Mouse (Mus musculus) bone marrow macrophage, adult 2 months (primary cell): ENCODE measurements around the gene Car5b. TPM values are rescaled to one million over a fixed set of nuclear protein-coding genes. Genes with fewer than 3 reads are reported as not detected.

Experiments
- H3K27ac ChIP-seq: 2 replicates; pipeline ENCODE4 v1.5.1; 2012; ENCODE audit warnings: low read depth, low read length; ENCODE audit not compliant: insufficient read depth
- H3K4me1 ChIP-seq: 2 replicates; pipeline ENCODE4 v1.6.1; 2012; ENCODE audit warnings: low read length; ENCODE audit not compliant: control insufficient read depth, insufficient read depth
- H3K4me3 ChIP-seq: 2 replicates; pipeline ENCODE4 v1.5.1; 2012; ENCODE audit warnings: mild to moderate bottlenecking, low read length, moderate library complexity; ENCODE audit not compliant: insufficient read depth
- CTCF ChIP-seq: IDR thresholded peaks from 2 replicates; pipeline ENCODE4 v1.5.1; 2012; ENCODE audit warnings: low read depth, mild to moderate bottlenecking, low read length, moderate library complexity
- POLR2A ChIP-seq: IDR thresholded peaks from 2 replicates; pipeline ENCODE4 v1.6.1; 2012; ENCODE audit warnings: mild to moderate bottlenecking, low read depth, low read length, borderline replicate concordance
- polyA plus RNA-seq: library from polyadenylated mRNA; stranded (reverse); fragments of >200 nt; gene quantifications from 2 replicates; pipeline ENCODE4 v1.2.4, GENCODE M21; 2012; ENCODE audit not compliant: missing spikeins, insufficient read depth, insufficient read length

Gene Car5b
- polyA plus RNA-seq, 1 experiment = 5.1 TPM

- TF ChIP-seq CTCF (no peak), POLR2A (no peak)
Measured at GRCm38 (mm10) chrX:163981500-163981899, 46.3 kb downstream of the Car5b start.

GRCm38 (mm10) chrX:163981092-163981491, 46.7 kb downstream of the Car5b start:
- H3K4me1 ChIP-seq = 0 out of 2 replicates have a peak, but pooled peaks cover 2% of the 10 kb centered on the region
- no peak overlapping the region for H3K4me3 ChIP-seq
- TF ChIP-seq CTCF (no peak), POLR2A (no peak)
- H3K27ac ChIP-seq = no peak overlapping the region

More at GRCm38 (mm10) chrX:163981500-163981899, 46.3 kb downstream of the Car5b start:
- Histone ChIP-seq H3K27ac (no peak overlapping the region), H3K4me1 (0 out of 2 replicates have a peak, but pooled peaks cover 2% of the 10 kb centered on the region), H3K4me3 (no peak overlapping the region)

GRCm38 (mm10) chrX:163958467-163958875, 69.3 kb downstream of the Car5b start, which contains the start of gene Zrsr2:
Zrsr2 (minus strand) TSS chrX:163958661.
- Histone ChIP-seq H3K4me3 (peak within 1 kb of the TSS; percentile 94), H3K27ac (peak within 1 kb of the TSS; percentile 99), H3K4me1 (peaks cover 6% of the 10 kb centered on the region; the same call in 1 of the 2 replicates)
- TF ChIP-seq CTCF (no peak), POLR2A (no peak)

DNA sequence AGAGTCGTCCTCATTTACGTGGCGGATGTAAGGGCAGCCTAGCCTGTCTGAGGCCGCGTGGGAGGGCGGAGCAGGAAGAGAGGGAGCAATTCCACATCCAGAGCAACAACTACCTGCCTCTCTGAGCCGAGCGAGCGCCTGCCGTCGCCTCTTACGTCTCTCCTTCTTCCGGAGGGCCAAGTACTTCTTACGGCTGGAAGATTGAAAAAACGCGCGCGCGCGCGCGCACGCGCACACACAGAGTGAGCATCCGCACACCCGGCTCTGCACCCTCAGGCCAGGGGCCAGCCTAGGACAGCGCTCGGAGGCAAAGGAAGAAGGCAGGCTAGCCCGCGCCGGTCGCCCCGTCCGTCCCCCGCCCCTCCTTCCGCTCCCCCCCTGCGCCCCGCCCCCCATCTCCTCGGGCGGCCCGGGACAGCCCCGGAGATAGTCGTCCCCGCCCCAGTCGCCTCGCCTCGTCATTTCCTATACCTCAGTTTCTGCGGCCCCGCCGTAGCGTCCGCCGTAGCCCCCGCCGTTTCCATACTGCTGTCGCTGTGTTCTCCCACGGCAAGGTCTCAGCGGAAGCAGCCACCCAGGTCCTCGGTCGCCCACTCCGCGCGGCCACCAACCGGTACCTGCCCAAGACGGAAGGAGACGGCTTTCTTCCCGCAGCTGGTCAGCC, 69.9 kb downstream of the Car5b start:
- Histone ChIP-seq H3K27ac (peak overlapping the region; percentile 99), H3K4me3 (peak overlapping the region; percentile 94), H3K4me1 (peaks cover 6% of the 10 kb centered on the region; the same call in 1 of the 2 replicates)
- TF ChIP-seq CTCF = no peak
- no peak for TF ChIP-seq POLR2A

DNA sequence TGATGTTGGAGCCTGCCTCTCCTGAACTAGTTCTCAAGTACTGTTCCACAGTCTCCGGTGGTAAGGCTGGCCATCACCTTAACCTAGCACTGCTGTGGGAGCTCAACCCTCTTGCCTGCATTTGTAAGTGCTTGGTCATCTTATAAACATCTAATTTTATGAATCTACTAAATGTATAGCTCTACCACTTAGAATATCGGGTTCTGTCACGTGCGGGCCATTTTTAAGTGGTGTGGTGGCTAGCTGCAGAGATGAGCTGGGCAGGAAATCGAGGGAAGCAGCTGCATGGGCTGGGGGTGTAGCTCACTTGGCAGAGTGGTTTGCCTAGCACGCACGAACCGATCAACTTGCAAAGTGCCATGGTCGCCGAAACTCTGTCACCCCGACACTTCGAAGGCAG, 70.4 kb downstream of the Car5b start:
- peak overlapping the region; percentile 73 for H3K27ac ChIP-seq
- TF ChIP-seq CTCF (no peak), POLR2A (no peak)
- H3K4me1 ChIP-seq = peaks cover 6% of the 10 kb centered on the region; the same call in 1 of the 2 replicates
- H3K4me3 ChIP-seq = peak overlapping the region; percentile 94

DNA sequence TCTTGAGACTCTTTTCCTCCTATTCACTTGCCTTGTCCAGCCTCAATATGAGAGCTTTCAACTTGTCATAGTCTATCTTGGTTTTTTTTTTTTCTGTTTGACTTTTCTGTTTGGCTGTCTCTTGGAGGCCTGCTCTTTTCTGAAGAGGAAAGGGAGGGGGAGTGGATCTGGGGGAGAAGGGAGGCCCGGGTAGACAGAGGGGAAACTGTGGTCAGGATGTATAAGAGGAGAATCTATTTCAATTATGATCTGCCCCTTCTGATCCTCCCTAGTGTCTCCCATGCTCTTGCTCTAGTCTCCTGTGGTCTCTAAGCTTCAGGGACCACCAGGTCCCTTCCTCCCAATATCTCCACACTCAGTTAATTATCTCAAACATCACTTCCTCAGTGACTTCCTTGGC, 76.2 kb downstream of the Car5b start:
- Histone ChIP-seq H3K4me3 (no peak overlapping the region), H3K27ac (no peak overlapping the region), H3K4me1 (peaks cover 4% of the 10 kb centered on the region; the same call in 1 of the 2 replicates)
- no peak for TF ChIP-seq POLR2A
- no peak for TF ChIP-seq CTCF

DNA sequence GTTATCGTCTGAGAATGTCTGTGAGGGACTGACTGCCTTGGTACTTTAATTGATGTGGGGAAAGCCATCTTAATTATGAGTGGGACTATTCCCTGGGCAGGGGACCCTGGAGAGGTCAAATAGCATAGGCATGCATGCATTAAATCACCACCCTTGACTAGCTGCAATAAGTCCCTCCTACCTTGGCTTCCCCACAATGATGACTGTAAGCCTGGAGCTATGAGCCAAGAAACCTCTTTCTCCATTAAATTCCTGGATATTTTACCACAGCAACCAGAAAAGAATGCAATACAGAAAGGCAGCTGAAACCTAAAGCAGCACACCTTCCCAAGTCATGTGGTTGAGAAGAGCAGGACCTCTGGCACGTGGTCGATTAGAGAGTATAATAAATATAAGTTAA, 83.4 kb downstream of the Car5b start:
- TF ChIP-seq POLR2A (no peak), CTCF (no peak)
- no peak overlapping the region for H3K27ac ChIP-seq
- H3K4me3 ChIP-seq = no peak overlapping the region
- no peaks in the 10 kb centered on the region for H3K4me1 ChIP-seq

DNA sequence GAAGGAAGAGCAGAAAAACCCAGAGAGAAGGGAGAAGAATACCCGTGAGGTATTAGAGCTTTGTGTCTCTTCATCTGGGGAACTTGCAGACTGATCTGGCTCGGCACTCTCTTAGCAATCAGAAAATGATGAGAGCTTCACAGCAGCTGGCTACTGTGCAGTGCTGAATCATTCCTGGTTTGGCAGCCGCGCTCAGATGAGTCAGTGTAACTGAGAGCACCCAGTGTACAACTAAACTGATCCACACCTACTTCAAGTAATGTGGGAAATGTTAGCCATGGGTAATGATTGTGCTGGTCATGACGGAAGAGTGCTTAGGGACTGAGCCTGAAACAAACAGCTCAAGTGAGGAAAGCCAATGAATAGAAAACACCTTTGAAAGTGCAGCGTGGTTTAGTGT, 89.2 kb downstream of the Car5b start:
- Histone ChIP-seq H3K4me1 (no peaks in the 10 kb centered on the region), H3K4me3 (no peak overlapping the region), H3K27ac (no peak overlapping the region)
- TF ChIP-seq POLR2A (no peak), CTCF (no peak)

GRCm38 (mm10) chrX:163934731-163935130, 93.1 kb downstream of the Car5b start:
- H3K4me1 ChIP-seq = peaks cover 2% of the 10 kb centered on the region; the same call in 1 of the 2 replicates
- no peak overlapping the region for H3K4me3 ChIP-seq
- no peak overlapping the region for H3K27ac ChIP-seq
- TF ChIP-seq CTCF (no peak), POLR2A (no peak)

DNA sequence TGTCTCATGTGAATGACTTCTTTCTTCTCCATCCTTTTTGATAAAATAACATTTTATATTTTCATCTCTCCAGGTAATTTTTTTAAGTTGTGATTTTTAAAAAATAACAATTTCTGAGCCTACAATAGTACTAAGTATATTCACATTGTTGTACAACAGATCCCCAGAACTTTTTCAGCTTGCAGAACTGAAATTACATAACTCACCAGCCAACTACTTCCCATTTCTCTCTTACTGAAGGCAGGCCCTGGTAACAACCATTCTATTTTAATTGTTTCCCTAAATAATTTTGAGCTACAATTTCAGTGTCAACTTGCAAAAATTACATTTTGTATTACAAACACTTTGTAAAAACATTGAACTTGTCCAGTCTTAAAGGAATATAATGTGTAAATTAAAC, 98.2 kb downstream of the Car5b start:
- Histone ChIP-seq H3K27ac (peak overlapping the region; percentile 47; the same call in 1 of the 2 replicates), H3K4me1 (peaks cover 2% of the 10 kb centered on the region; the same call in 1 of the 2 replicates), H3K4me3 (no peak overlapping the region)
- no peak for TF ChIP-seq CTCF
- no peak for TF ChIP-seq POLR2A

Other genes with a start within 250 kb of the Car5b start
- 241 and 251 TPM in 2 replicates for gene Ap1s2, start 119.0 kb downstream of the Car5b start, polyA plus RNA-seq
- 36.3 and 52.5 TPM in 2 replicates for gene Zrsr2, start 69.3 kb downstream of the Car5b start, polyA plus RNA-seq
- gene Siah1b, start 48.5 kb upstream of the Car5b start, polyA plus RNA-seq = 3.3 and 4.7 TPM in 2 replicates
- gene Cltrn, start 60.8 kb upstream of the Car5b start, polyA plus RNA-seq = not detected in 2 replicates
- gene Ace2, start 111.3 kb upstream of the Car5b start, polyA plus RNA-seq = not detected in 2 replicates
- 0.19 TPM in 1 of 2 replicates, not detected in the other for gene Bmx, start 230.2 kb upstream of the Car5b start, polyA plus RNA-seq
- gene Pir, start 241.4 kb upstream of the Car5b start, polyA plus RNA-seq = 8.0 and 10.1 TPM in 2 replicates